Mouse (Mus musculus): ENCODE data around the gene Map7d1.

DNA sequence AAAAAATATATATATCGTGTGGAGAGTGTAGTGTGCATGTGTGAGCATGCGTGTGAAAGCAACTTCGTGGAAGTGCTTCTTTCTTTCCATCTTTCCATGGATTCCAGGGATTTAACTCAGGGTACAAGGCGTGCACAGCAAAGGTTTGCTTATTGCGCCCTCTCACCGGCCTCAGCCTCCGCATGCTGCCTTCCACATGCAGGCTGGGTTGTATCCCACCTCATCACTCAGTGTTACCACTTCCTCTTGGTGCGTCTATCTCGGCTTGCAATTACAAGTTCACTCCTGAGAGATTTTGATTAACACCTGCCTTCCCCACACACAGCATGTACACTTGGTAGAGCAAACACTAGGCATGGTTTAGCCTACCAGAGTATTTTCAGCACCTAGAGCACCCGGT, 21.0 kb downstream of the Map7d1 start:
- TF ChIP-seq CTCF (IDR thresholded peaks at IDR 0.05; ENCODE audit: extremely low read depth, insufficient read depth, insufficient read length, insufficient replicate concordance) (no peak), POLR2A (IDR thresholded peaks at IDR 0.05; ENCODE audit: low read depth, low read length) (no peak)
